Mouse (Mus musculus): ENCODE data around the gene Suox. TPM values are rescaled to one million over a fixed set of nuclear protein-coding genes. Genes with fewer than 3 reads are reported as not detected.

The Suox gene
- polyA plus RNA-seq, 1 experiment: not detected

DNA sequence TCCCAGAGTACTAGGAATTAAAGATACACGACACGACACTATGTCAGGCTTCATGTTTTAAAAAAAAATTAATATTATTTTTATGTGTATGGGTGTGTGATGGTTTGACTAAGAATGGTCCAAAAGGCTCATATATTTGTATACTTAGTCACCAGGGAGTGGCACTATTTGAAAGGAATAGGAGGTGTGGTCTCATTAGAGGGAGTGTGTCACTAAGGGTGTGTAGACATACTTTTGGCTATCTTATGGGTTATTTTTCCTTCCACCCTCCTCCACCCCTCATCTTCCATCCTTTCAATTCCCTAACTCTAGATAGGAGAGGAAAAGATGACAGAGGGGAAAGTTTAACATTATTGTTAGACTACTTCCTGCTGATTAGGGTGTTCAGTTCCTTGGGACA lies 8.1 kb downstream of the Suox start:
- H3K4me1 ChIP-seq (ENCODE audit: control insufficient read depth, insufficient read depth, low read length): no peaks in the 10 kb centered on the region
- WGBS: 96% methylated on average over 2 of the region's 2 CpGs
- no peak for TF ChIP-seq POLR2A (IDR thresholded peaks at IDR 0.05; ENCODE audit: insufficient read depth, low read depth, low read length)
- no peak overlapping the region for H3K4me3 ChIP-seq (ENCODE audit: insufficient read depth, low read depth, low read length)
- no peak overlapping the region for H3K27ac ChIP-seq (ENCODE audit: insufficient read depth, low read depth, low read length)

DNA sequence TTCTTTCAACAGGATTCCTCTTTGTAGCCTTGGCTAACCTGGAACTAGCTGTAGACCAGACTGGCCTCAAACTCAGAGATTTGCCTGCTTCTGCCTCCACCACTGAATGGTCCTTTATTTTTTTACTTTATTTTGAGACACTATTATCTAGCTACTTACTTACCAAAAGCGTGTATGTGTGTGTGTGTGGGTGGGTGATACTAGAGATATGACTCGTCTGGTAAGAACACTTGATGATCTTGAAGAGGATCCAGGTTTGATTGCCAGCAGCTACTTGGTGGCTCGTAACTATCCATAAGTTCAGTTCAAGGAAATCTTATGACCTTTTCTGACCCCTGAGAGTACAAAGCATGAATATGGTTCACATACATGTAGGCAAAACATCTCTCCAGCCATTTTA lies 8.6 kb downstream of the Suox start:
- no peak for TF ChIP-seq CTCF (IDR thresholded peaks at IDR 0.05; ENCODE audit: insufficient read depth, low read depth, low read length)
- TF ChIP-seq POLR2A (IDR thresholded peaks at IDR 0.05; ENCODE audit: insufficient read depth, low read depth, low read length): no peak
- no peaks in the 10 kb centered on the region for H3K4me1 ChIP-seq (ENCODE audit: control insufficient read depth, insufficient read depth, low read length)
- H3K4me3 ChIP-seq (ENCODE audit: insufficient read depth, low read depth, low read length): no peak overlapping the region
- no peak overlapping the region for H3K27ac ChIP-seq (ENCODE audit: insufficient read depth, low read depth, low read length)
- 76% methylated on average over 3 of the region's 3 CpGs for WGBS

DNA sequence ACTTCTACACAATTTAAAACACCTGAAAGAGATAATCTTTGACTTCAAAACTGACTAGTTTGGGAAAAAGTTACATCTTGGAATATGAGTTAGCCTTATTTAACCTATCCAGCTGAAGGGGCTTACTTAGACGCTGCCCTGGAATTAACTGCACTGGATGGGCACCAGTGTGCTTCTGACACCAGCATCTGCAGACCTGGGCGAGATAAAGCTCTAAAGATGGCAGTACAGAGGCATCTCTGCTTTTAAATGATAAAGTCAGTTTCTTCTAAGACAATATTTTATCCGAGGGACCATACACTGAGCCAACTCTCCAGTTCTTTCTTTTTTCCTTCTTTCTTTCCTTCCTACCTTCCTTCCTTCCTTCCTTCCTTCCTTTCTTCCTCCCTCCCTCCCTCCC lies 9.1 kb downstream of the Suox start:
- Histone ChIP-seq H3K4me3 (ENCODE audit: insufficient read depth, low read depth, low read length) (no peak overlapping the region), H3K27ac (ENCODE audit: insufficient read depth, low read depth, low read length) (no peak overlapping the region), H3K4me1 (ENCODE audit: control insufficient read depth, insufficient read depth, low read length) (no peaks in the 10 kb centered on the region)
- no peak for TF ChIP-seq POLR2A (IDR thresholded peaks at IDR 0.05; ENCODE audit: insufficient read depth, low read depth, low read length)
- TF ChIP-seq CTCF (IDR thresholded peaks at IDR 0.05; ENCODE audit: insufficient read depth, low read depth, low read length): no peak
- WGBS: 81% methylated on average over 3 of the region's 3 CpGs

DNA sequence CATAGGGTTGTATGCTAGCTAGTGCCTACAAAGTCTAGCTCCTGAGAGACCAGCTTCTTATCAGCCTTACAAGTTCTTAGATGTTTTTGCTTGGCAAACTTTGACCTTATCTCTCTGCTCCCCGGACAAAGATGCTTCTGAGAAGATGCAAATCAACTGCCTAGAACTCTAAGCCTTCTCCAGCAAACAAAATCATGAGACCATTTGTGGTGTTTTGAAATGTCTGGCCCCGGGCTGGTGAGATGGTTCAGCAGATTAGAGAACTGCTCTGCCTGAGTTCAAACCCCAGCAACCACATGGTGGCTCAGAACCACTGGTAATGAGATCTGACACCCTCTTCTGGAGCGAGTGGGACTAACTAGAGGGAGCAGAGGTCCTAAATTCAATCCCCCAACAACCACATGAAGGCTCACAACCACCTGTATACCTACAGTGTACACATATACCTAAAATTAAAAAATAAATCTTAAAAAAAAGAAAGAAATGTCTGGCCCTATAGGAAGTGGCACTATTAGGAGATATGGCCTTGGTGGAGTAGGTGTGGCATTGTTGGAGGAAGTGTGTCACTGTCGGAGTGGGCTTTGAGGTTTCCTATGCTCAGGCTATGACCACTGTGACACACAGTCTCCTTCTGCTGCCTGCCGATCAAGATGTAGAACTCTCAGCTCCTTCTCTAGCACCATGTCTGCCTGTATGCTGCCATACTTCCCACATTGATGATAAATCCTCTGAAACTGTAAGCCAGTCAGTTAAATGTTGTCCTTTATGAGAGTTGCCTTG lies 10.2 kb downstream of the Suox start:
- 75% methylated on average over 5 of the region's 5 CpGs for WGBS
- H3K27ac ChIP-seq (ENCODE audit: insufficient read depth, low read depth, low read length): no peak overlapping the region
- no peak overlapping the region for H3K4me3 ChIP-seq (ENCODE audit: insufficient read depth, low read depth, low read length)
- no peaks in the 10 kb centered on the region for H3K4me1 ChIP-seq (ENCODE audit: control insufficient read depth, insufficient read depth, low read length)
- no peak for TF ChIP-seq POLR2A (IDR thresholded peaks at IDR 0.05; ENCODE audit: insufficient read depth, low read depth, low read length)
- no peak for TF ChIP-seq CTCF (IDR thresholded peaks at IDR 0.05; ENCODE audit: insufficient read depth, low read depth, low read length)

DNA sequence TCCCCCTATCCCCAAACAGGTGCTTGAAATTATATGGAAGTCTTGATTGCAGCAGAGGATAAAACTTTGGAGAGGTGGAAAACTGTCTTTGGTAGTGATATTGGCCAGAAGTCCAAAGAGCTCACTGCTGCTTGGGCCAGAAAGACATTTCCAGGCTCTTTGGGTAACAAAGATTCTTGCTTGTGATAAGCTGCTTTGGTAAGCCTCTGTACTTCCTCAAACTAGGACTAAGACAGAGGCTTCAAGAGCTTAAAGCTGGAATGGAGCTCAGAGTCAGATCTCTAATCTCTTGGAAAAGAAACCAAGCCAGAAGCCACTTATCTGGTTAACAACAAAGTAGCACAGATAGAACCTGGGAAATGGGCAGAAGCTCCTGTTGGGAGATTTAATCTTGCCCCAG lies 11.4 kb downstream of the Suox start:
- TF ChIP-seq POLR2A (IDR thresholded peaks at IDR 0.05; ENCODE audit: insufficient read depth, low read depth, low read length): no peak
- Histone ChIP-seq H3K4me1 (ENCODE audit: control insufficient read depth, insufficient read depth, low read length) (no peaks in the 10 kb centered on the region), H3K4me3 (ENCODE audit: insufficient read depth, low read depth, low read length) (no peak overlapping the region), H3K27ac (ENCODE audit: insufficient read depth, low read depth, low read length) (no peak overlapping the region)

DNA sequence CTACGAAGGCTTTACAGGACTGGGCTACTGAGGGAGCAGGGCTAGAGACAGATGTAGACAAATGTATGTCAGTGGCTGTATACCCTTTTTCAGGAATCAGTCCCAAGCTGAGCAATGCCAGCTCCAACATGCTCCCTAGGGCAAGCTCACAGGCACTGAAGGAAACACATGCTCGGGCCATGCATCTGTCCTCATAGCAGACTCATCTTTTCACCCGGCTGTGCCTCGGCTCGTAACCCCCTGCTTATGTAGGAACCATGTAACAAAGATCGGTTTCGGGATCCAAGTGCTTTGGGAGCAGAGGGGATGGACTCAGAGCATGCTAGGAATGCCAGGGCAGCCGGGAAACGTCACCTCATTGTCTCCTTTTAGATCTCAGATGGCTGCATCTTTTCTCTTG lies 14.4 kb downstream of the Suox start:
- H3K4me1 ChIP-seq (ENCODE audit: control insufficient read depth, insufficient read depth, low read length): no peaks in the 10 kb centered on the region
- 69% methylated on average over 9 of the region's 9 CpGs for WGBS
- H3K4me3 ChIP-seq (ENCODE audit: insufficient read depth, low read depth, low read length): no peak overlapping the region
- no peak overlapping the region for H3K27ac ChIP-seq (ENCODE audit: insufficient read depth, low read depth, low read length)
- TF ChIP-seq CTCF (IDR thresholded peaks at IDR 0.05; ENCODE audit: insufficient read depth, low read depth, low read length) (no peak), POLR2A (IDR thresholded peaks at IDR 0.05; ENCODE audit: insufficient read depth, low read depth, low read length) (no peak)

DNA sequence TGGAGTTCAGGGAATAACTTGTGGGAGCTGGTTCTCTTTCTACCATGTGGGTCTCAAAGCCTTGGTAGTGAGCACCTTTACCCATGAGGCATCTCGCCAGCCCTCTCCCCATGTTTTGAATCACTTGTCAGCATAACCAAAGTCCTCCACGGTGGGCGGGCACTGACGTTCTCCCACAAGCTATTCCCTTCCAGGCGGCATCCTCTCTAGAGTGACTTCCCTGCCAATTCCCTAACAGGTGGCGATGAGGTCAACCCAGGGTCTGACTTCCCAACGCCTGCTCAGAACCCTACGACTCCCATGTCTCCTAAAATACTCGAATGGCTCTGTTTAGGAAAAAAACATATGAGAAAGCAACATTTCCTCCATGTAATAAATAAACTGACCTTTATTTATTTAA lies 16.0 kb downstream of the Suox start:
- TF ChIP-seq CTCF (IDR thresholded peaks at IDR 0.05; ENCODE audit: insufficient read depth, low read depth, low read length) (no peak), POLR2A (IDR thresholded peaks at IDR 0.05; ENCODE audit: insufficient read depth, low read depth, low read length) (no peak)
- 66% methylated on average over 9 of the region's 9 CpGs for WGBS
- Histone ChIP-seq H3K4me3 (ENCODE audit: insufficient read depth, low read depth, low read length) (no peak overlapping the region), H3K4me1 (ENCODE audit: control insufficient read depth, insufficient read depth, low read length) (no peaks in the 10 kb centered on the region), H3K27ac (ENCODE audit: insufficient read depth, low read depth, low read length) (no peak overlapping the region)

DNA sequence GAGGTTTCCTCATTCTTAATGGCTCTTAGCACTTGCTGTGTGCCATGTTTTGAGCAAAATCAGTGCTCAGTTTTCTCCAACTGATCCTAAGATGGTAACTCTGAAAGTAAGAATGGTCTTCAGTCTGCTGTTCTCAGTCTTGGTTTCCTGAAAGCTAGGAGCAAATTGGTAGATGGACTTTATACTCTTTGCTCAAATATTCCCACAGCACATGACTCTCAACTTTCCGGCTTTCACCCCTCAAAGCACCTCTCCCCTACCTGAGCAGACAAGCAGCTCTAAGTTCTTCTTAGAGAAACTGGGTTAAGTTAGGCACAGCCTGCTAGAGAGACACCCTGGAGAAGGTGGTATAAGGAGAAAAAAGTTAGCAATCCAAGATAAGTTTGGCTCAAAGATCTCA lies 17.1 kb downstream of the Suox start:
- WGBS: 94% methylated on average over 1 of the region's 1 CpGs
- no peak overlapping the region for H3K27ac ChIP-seq (ENCODE audit: insufficient read depth, low read depth, low read length)
- TF ChIP-seq POLR2A (IDR thresholded peaks at IDR 0.05; ENCODE audit: insufficient read depth, low read depth, low read length): no peak
- no peak for TF ChIP-seq CTCF (IDR thresholded peaks at IDR 0.05; ENCODE audit: insufficient read depth, low read depth, low read length)
- no peak overlapping the region for H3K4me3 ChIP-seq (ENCODE audit: insufficient read depth, low read depth, low read length)
- H3K4me1 ChIP-seq (ENCODE audit: control insufficient read depth, insufficient read depth, low read length): no peaks in the 10 kb centered on the region

DNA sequence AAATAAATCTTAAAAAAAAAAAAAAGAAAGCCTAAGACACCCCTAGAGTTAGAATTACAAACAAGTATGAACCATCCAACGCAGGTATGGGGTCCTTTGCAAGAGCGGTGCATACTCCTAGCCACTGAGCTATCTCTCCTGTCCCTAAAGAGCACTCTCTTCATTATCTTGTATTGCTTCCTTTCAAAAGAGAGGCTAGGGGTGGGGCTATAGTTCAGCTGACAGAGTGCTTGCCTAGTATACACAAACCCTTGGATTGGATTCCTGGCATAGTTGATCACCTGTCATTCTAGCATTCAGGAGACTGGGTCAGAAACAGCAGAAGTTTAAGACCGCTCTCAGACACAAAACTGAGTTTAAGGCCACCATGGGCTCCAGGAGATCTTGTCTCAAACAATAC lies 18.6 kb downstream of the Suox start:
- no peak overlapping the region for H3K4me3 ChIP-seq (ENCODE audit: insufficient read depth, low read depth, low read length)
- 96% methylated on average over 3 of the region's 3 CpGs for WGBS
- no peaks in the 10 kb centered on the region for H3K4me1 ChIP-seq (ENCODE audit: control insufficient read depth, insufficient read depth, low read length)
- TF ChIP-seq CTCF (IDR thresholded peaks at IDR 0.05; ENCODE audit: insufficient read depth, low read depth, low read length): no peak
- no peak for TF ChIP-seq POLR2A (IDR thresholded peaks at IDR 0.05; ENCODE audit: insufficient read depth, low read depth, low read length)
- H3K27ac ChIP-seq (ENCODE audit: insufficient read depth, low read depth, low read length): no peak overlapping the region

DNA sequence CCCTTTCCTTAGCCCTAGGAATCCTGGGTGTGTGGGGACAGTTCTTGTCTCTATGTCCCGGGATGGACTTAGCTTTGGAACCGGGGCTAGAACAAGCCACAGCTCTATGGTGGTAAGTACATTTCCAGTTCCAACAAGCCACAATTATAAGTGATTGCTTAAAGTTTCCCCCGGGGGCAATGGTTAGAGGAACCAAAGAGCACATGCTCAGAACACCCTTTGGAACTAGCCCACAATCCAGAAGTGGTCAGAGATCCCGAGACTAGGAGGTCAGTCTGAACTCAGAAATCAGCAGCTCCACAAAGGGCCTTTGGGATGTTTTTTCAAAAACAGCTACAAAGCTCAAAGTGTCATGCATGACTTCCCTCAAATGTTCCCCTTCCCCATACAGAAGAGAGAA lies 20.0 kb downstream of the Suox start:
- H3K4me1 ChIP-seq (ENCODE audit: control insufficient read depth, insufficient read depth, low read length): no peaks in the 10 kb centered on the region
- no peak overlapping the region for H3K27ac ChIP-seq (ENCODE audit: insufficient read depth, low read depth, low read length)
- WGBS: 65% methylated on average over 4 of the region's 4 CpGs
- TF ChIP-seq CTCF (IDR thresholded peaks at IDR 0.05; ENCODE audit: insufficient read depth, low read depth, low read length): no peak
- TF ChIP-seq POLR2A (IDR thresholded peaks at IDR 0.05; ENCODE audit: insufficient read depth, low read depth, low read length): no peak
- no peak overlapping the region for H3K4me3 ChIP-seq (ENCODE audit: insufficient read depth, low read depth, low read length)
